Mouse (Mus musculus): ENCODE measurements around the gene Arpc4. TPM values are rescaled to one million over a fixed set of nuclear protein-coding genes. Genes with fewer than 3 reads are reported as not detected.

Gene Arpc4
- total RNA-seq, 2 experiments from 2014 or later: 54.8 to 100 TPM

DNA sequence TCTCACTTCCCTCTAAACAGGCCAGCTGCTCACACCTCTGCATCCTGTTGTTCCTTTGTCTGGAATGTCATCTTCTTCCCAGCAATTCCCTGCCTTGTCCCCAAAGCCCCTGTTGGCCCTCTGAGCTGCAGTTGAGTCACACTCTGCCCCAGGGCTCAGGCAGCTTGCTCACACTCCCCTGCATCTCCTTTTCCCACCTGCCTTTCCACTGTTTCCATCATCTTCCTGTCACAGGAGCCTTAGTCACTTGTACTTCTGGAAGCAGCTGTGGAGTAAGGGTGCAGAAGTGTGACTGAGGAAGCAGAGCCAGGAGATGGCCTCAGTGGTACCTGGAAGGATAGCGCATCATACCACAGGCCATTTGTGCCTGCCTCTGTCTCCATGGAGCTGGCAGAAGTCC is 15.7 kb upstream of the Arpc4 start:
- ATAC-seq (replicated peaks; ENCODE audit: low FRiP score, poor library complexity, severe bottlenecking): no peak

DNA sequence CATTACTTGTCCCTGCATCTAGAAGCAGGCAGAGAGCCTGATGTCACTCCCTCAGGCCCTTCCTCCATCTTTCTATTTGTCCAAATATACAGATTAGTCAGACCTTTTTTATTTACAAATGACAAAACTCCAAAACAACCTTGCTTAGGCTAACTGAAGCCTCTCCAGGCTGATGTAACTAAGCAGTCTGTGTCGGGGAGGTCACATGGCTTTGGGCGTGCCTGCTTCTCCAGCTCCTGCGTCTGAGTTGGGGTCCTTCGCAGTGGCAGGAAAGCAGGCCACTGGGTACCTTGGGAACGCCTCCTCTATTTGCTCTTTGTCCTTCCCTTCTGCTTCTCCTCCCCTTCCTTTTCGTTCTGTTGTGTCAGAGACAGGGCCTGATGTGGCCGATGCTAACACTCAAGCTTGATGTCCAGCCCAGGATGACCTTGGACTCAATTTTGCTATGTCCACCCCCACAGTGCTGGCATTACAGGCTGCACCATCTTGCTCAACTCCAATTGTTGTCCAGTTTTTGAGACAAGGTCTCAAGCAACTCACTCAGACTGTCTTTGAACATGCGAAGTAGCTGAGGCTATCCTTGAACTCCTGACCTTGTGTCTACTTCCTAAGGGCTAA is 13.3 kb upstream of the Arpc4 start:
- ATAC-seq (replicated peaks; ENCODE audit: low FRiP score, poor library complexity, severe bottlenecking): no peak

GRCm38 (mm10) chr6:113366639-113367038 is 11.3 kb upstream of the Arpc4 start:
- no peak for ATAC-seq (replicated peaks; ENCODE audit: low FRiP score, poor library complexity, severe bottlenecking)

DNA sequence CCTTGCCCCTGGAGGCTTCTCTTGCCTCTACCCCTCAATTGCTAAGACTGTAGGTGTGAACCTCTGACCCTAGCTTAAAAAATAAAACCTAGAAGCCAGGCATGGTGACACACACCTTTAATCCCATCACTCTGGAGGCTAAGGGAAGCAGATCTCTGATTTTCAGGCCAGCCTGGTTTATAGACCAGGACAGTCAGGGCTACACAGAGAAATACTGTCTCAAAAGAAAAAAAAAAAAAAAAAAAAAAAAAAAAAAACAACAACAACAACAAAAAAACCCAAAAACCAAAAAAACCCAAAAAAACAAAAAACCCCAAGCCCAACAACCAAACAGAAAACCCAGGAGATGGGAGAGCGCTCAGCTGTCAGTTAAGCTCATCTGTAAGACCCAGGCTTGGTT is 10.3 kb upstream of the Arpc4 start:
- no peak for ATAC-seq (replicated peaks; ENCODE audit: low FRiP score, poor library complexity, severe bottlenecking)

DNA sequence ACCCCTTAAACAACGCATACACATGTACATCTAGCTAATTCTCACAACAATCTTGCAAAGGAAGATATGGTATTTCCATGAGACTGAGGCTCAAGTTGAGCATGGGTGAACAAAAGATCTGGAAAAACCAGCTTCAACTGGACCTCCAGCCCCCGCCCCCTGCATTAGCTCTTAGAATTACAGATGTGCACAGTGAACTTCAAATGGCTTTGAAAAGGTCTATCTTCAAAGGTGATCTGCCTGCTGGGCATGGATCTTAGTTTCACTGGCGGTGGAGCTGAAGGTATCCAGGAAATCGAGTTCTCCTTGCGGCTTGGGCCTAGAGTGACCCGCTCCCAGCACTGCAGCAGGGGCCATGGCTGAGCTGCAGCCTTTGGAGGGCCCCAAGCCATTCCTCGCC is 9.8 kb upstream of the Arpc4 start:
- ATAC-seq (replicated peaks; ENCODE audit: low FRiP score, poor library complexity, severe bottlenecking): no peak

GRCm38 (mm10) chr6:113368577-113368976 is 9.3 kb upstream of the Arpc4 start:
- no peak for ATAC-seq (replicated peaks; ENCODE audit: low FRiP score, poor library complexity, severe bottlenecking)

DNA sequence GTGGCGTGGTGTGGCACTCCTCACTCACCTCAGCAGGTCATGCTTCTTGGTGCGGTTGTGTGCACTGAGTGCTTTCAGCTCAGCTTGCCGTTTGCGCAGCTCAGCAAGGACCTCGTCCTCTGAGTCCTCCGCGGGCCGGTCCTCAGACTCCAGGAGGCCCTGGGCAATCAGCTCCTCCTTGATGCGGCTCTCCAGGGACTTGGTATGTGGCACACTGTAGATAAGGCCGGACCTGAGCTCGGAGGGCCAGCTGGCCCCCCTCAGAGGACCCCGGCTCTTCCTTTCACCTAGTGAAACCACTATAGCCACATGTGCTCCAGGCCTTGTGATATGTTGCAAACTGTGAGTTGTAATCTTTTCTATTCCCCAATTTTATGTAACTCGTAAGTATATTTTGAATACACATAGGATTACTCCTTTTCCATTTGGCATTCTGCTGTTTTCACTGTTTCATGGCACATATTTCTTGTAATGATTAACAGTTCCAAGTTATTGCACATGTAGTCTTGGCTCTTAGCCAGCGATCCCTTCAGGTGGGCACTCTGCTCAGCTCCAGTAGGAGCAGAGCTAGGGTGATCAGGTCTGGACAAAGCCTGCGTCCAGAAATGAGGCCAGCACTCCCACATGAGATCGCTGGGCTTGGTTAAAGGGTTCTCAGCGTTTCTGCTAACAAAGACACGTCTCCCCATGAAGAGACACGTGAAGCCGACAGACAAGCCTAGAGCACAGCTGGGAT is 7.6 kb upstream of the Arpc4 start:
- no peak for ATAC-seq (replicated peaks; ENCODE audit: low FRiP score, poor library complexity, severe bottlenecking)

- no peak for ATAC-seq (replicated peaks; ENCODE audit: low FRiP score, poor library complexity, severe bottlenecking)
Observed at GRCm38 (mm10) chr6:113373491-113373890, 4.4 kb upstream of the Arpc4 start.

GRCm38 (mm10) chr6:113377172-113377495 is 781 bp upstream of the Arpc4 start:
- no peak for ATAC-seq (replicated peaks; ENCODE audit: low FRiP score, poor library complexity, severe bottlenecking)

GRCm38 (mm10) chr6:113379246-113379645 is 1.3 kb downstream of the Arpc4 start:
- no peak for ATAC-seq (replicated peaks; ENCODE audit: low FRiP score, poor library complexity, severe bottlenecking)

GRCm38 (mm10) chr6:113380480-113380879 is 2.6 kb downstream of the Arpc4 start:
- no peak for ATAC-seq (replicated peaks; ENCODE audit: low FRiP score, poor library complexity, severe bottlenecking)

- no peak for ATAC-seq (replicated peaks; ENCODE audit: low FRiP score, poor library complexity, severe bottlenecking)
Observed at GRCm38 (mm10) chr6:113384351-113384927, 6.5 kb downstream of the Arpc4 start.

GRCm38 (mm10) chr6:113385160-113385714 is 7.3 kb downstream of the Arpc4 start:
- ATAC-seq (replicated peaks; ENCODE audit: low FRiP score, poor library complexity, severe bottlenecking): no peak

GRCm38 (mm10) chr6:113386025-113386424 is 8.1 kb downstream of the Arpc4 start:
- no peak for ATAC-seq (replicated peaks; ENCODE audit: low FRiP score, poor library complexity, severe bottlenecking)

DNA sequence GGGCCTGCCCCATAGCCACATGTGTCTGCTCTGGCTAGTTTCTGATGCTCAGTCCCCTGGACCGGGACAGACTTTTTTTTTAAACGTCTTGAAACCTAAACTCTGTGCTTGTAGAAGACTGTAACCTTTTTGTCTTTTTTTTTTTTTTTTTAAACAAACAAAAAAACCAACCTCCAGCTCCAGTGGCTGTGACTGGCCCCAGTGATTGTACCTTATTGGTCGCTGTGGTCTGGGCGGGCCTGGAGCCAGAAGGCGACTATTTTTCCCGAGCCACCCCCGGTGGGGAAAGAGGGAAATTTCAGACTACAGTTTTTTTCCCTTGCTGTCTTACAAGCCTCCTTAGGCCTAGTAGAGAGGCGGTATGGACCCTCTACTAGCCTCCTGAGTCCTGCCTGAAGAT is 11.0 kb downstream of the Arpc4 start, which contains the start of gene Ttll3:
Ttll3 (plus strand) TSS at position 301 of the 400 bp plus-strand sequence.
- ATAC-seq (replicated peaks; ENCODE audit: low FRiP score, poor library complexity, severe bottlenecking): no peak

DNA sequence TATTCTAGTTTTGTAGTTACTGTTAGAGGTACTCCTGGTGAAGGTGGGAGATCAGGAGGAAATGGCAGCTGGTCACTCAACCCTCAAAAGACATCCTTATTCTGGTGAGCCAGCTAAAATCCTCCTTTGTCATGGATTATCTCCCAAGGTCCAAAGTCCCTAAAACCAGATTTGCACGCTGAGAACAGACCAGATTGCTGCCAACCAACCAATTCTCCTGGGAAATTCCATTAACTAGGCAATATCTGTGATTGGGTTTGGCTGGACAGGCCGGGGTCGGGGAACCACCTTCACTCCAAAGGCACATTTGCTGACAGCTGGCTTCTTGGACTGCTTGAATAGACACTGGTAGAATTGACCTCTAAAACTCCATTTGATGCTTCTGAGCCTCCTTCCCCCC is 12.8 kb downstream of the Arpc4 start:
- no peak for ATAC-seq (replicated peaks; ENCODE audit: low FRiP score, poor library complexity, severe bottlenecking)

DNA sequence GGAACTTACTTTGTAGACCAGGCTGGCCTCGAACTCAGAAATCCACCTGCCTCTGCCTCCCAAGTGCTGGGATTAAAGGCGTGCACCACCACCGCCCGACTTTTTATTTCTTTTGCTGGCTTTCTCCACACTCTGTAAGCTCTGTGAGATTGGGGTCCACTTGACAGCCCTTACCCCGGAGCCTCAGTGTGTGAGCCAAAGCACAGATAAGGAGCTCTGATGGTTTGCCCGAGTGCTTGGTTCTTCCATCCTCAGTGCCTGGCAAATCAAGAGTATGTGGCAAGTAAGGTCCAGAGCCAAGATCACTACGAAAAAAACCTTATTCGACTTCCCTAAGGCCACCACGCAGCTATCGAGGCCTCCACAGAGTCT is 14.1 kb downstream of the Arpc4 start:
- no peak for ATAC-seq (replicated peaks; ENCODE audit: low FRiP score, poor library complexity, severe bottlenecking)

DNA sequence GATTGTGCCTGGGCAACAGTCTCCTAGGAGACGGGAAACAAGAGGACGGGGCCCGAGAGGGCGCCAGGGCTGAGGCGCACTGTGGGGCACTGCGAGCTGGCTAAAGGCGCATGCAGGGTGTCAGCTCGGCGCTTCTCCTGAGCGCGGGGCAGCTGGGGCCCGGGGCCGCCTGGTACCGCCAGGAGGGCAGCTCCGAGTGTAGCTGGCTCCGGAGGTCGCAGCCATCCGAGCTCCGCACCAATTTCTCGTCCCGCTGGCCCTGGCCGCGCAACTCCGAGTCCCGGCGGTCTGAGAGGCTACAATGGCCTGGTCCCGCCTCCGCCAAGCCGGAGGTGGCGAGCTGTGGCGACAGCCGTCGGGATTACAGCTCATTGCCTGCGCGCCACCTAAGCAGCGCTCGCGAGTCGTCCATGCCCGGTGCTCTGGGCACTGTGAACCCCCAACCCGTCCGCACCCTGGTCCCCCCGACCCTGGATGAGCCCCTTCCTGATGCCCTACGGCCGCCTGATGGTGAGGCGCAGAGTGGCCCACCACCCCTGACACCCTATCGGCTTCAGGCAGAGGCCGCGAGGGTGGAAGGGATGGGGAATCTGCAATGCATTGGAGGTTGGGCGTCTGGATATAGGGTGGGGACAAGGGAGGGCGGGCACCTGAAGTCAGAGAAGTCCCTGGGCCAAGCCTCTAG is 14.6 kb downstream of the Arpc4 start:
- ATAC-seq (replicated peaks; ENCODE audit: low FRiP score, poor library complexity, severe bottlenecking): no peak

DNA sequence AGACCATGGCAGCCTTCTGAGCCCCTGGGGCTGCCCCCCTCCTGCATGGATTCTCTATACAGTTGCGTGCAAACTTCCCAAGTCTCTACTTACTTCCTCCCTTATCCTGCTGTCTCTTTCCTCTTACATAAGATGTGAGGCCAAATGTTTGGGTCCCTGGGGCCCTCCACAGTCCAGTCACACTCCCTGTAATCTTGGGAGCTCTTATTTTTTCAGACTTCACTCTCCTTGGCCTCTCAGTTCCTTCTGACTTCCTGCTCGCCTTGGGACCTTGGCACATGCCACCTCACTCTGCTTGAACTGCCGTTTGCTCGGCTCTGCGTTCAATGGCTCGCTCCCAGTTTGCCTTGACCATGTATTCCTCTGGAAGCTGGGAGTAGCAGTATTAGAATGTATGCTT is 16.0 kb downstream of the Arpc4 start:
- ATAC-seq (replicated peaks; ENCODE audit: low FRiP score, poor library complexity, severe bottlenecking): no peak

DNA sequence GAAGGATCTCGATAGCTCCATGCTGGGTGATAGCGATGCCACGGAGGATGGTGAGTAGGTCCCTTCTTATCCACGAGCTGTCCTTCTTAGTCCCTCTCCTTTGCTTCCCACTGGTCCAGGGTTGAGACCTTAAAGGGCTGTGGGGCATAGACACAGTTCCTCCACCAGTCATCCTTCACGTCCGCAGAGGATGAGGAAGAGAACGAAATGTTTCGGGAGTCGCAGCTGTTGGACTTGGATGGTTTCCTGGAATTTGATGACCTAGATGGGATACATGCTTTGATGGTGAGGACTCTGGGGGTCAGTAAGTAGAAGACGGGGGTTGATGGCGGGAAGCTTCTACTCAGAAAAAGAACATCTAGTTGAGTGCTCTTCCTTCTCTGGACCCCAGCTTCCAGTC is 16.9 kb downstream of the Arpc4 start:
- ATAC-seq (replicated peaks; ENCODE audit: low FRiP score, poor library complexity, severe bottlenecking): no peak

DNA sequence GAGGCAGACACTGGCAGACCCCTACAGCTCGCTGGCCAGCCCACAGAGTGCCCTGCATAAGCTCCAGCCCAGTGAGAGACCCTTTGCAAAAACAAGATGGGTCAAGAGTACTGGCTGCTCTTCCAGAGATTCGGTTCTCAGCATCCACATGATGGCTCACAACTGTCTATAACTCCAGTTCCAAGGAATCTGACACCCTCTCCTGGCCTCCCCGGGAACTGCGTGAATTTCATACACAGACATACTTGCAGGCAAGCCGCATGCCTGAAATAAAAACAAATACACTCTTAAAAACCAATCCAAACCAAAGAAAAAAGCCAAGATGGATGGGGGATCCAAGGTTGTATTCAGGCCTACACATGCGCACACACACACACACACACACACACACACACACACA is 17.6 kb downstream of the Arpc4 start:
- ATAC-seq (replicated peaks; ENCODE audit: low FRiP score, poor library complexity, severe bottlenecking): no peak
